Mouse (Mus musculus) heart, embryonic 10.5 days (tissue): ENCODE measurements around the gene Isca1. TPM values are rescaled to one million over a fixed set of nuclear protein-coding genes. Genes with fewer than 3 reads are reported as not detected.
"Not testable (repeated sequence)": the region's sequence is repeated elsewhere in the genome, so short reads cannot be mapped to it uniquely, and the experiment has no call there.

Experiments used
- DNase-seq: peaks from one replicate; pipeline ENCODE4 v3.0.0-alpha.2; 2017; ENCODE audit warnings: low spot score
- H3K27ac ChIP-seq: fragments of 300-500 bp; sonication (generic); 2 replicates; pipeline ENCODE4 v1.5.1; 2016; ENCODE audit warnings: mild to moderate bottlenecking
- H3K27me3 ChIP-seq: fragments of 300-500 bp; sonication (generic); 2 replicates; pipeline ENCODE4 v1.6.1; 2016; ENCODE audit warnings: mild to moderate bottlenecking; ENCODE audit not compliant: poor library complexity, insufficient read depth, severe bottlenecking
- H3K36me3 ChIP-seq: fragments of 300-500 bp; sonication (generic); 2 replicates; pipeline ENCODE4 v1.6.1; 2016; ENCODE audit warnings: mild to moderate bottlenecking, moderate library complexity
- H3K4me1 ChIP-seq: fragments of 300-500 bp; sonication (generic); 2 replicates; pipeline ENCODE4 v1.6.1; 2016; ENCODE audit warnings: mild to moderate bottlenecking
- H3K4me3 ChIP-seq: fragments of 300-500 bp; sonication (generic); 2 replicates; pipeline ENCODE4 v1.5.1; 2016; ENCODE audit warnings: mild to moderate bottlenecking, moderate library complexity
- H3K9me3 ChIP-seq: fragments of 300-500 bp; sonication (generic); 2 replicates; pipeline ENCODE4 v1.6.1; 2016; ENCODE audit warnings: mild to moderate bottlenecking, moderate library complexity
- WGBS: fragments of 180-500 bp; shearing (Covaris S2); methylation state at CpG from one replicate; pipeline ENCODE4 v1.1.7; 2016; 5-methylcytosine and 5-hydroxymethylcytosine counted together
- polyA plus RNA-seq: library from polyadenylated mRNA; unstranded; fragments of >200 nt; fragmentation: Nextera tagmentation; extraction: Ambion mirVana; gene quantifications from 2 replicates; pipeline ENCODE4 v1.2.1, GENCODE M21; 2016

The Isca1 gene
- 128 and 154 TPM in 2 replicates for polyA plus RNA-seq

- peak; percentile 100 for DNase-seq
- no peaks in the 10 kb centered on the region for H3K27me3 ChIP-seq
- no peaks in the 10 kb centered on the region for H3K9me3 ChIP-seq
- H3K4me3 ChIP-seq = peak within 1 kb of the TSS; percentile 80
- peaks cover 28% of the 10 kb centered on the region for H3K36me3 ChIP-seq
- under 1% methylated on average over 91 of the region's 91 CpGs for WGBS
- H3K27ac ChIP-seq = peak within 1 kb of the TSS; percentile 94
- H3K4me1 ChIP-seq = peaks cover 41% of the 10 kb centered on the region
Observed at GRCm38 (mm10) chr13:59769296-59770163, at the start of gene Isca1. Gene Isca1 (minus strand): TSS chr13:59769810.

- H3K27me3 ChIP-seq = no peaks in the 10 kb centered on the region
- WGBS = 86% methylated on average over 4 of the region's 4 CpGs
- peaks cover 48% of the 10 kb centered on the region for H3K36me3 ChIP-seq
- no peak overlapping the region for H3K27ac ChIP-seq
- DNase-seq = no peak
- no peaks in the 10 kb centered on the region for H3K9me3 ChIP-seq
- peaks cover 42% of the 10 kb centered on the region for H3K4me1 ChIP-seq
- H3K4me3 ChIP-seq = no peak overlapping the region
Observed at GRCm38 (mm10) chr13:59817352-59817751, 47.7 kb upstream of the Isca1 start.

GRCm38 (mm10) chr13:59814109-59814591 is 44.5 kb upstream of the Isca1 start:
- Histone ChIP-seq H3K4me3 (no peak overlapping the region), H3K9me3 (no peaks in the 10 kb centered on the region), H3K27ac (peak overlapping the region; percentile 56; the same call in 1 of the 2 replicates), H3K36me3 (peaks cover 74% of the 10 kb centered on the region), H3K27me3 (no peaks in the 10 kb centered on the region), H3K4me1 (peaks cover 17% of the 10 kb centered on the region)
- WGBS = 28% methylated on average over 6 of the region's 6 CpGs
- peak; percentile 87 for DNase-seq

GRCm38 (mm10) chr13:59811581-59811980 is 42.0 kb upstream of the Isca1 start:
- H3K9me3 ChIP-seq = no peaks in the 10 kb centered on the region
- no peak overlapping the region for H3K4me3 ChIP-seq
- 93% methylated on average over 3 of the region's 3 CpGs for WGBS
- DNase-seq = no peak
- peaks cover 93% of the 10 kb centered on the region for H3K36me3 ChIP-seq
- no peak overlapping the region for H3K27ac ChIP-seq
- peaks cover 11% of the 10 kb centered on the region for H3K4me1 ChIP-seq
- H3K27me3 ChIP-seq = no peaks in the 10 kb centered on the region

- WGBS = 78% methylated on average over 6 of the region's 6 CpGs
- Histone ChIP-seq H3K27ac (no peak overlapping the region), H3K4me1 (no peaks in the 10 kb centered on the region), H3K36me3 (peaks cover 97% of the 10 kb centered on the region), H3K9me3 (no peaks in the 10 kb centered on the region), H3K4me3 (no peak overlapping the region), H3K27me3 (no peaks in the 10 kb centered on the region)
- DNase-seq = no peak
Observed at GRCm38 (mm10) chr13:59801000-59801399, 31.4 kb upstream of the Isca1 start.

GRCm38 (mm10) chr13:59800077-59800476 is 30.5 kb upstream of the Isca1 start:
- no peaks in the 10 kb centered on the region for H3K4me1 ChIP-seq
- DNase-seq = no peak
- no peak overlapping the region for H3K27ac ChIP-seq
- WGBS = 77% methylated on average over 2 of the region's 2 CpGs
- no peaks in the 10 kb centered on the region for H3K9me3 ChIP-seq
- H3K36me3 ChIP-seq = peaks cover 97% of the 10 kb centered on the region
- H3K27me3 ChIP-seq = no peaks in the 10 kb centered on the region
- no peak overlapping the region for H3K4me3 ChIP-seq

GRCm38 (mm10) chr13:59798306-59798705 is 28.7 kb upstream of the Isca1 start:
- Histone ChIP-seq H3K27ac (no peak overlapping the region), H3K36me3 (peaks cover 96% of the 10 kb centered on the region)
- 88% methylated on average over 1 of the region's 1 CpGs for WGBS

GRCm38 (mm10) chr13:59796466-59796848 is 26.8 kb upstream of the Isca1 start:
- Histone ChIP-seq H3K27ac (no peak overlapping the region; the same call in 1 of the 2 replicates), H3K36me3 (peaks cover 98% of the 10 kb centered on the region), H3K27me3 (no peaks in the 10 kb centered on the region), H3K4me1 (no peaks in the 10 kb centered on the region), H3K4me3 (no peak overlapping the region), H3K9me3 (no peaks in the 10 kb centered on the region)
- DNase-seq = no peak
- WGBS = 91% methylated on average over 9 of the region's 9 CpGs

More at GRCm38 (mm10) chr13:59798306-59798705, 28.7 kb upstream of the Isca1 start:
- DNase-seq = no peak
- H3K4me3 ChIP-seq = no peak overlapping the region
- H3K27me3 ChIP-seq = no peaks in the 10 kb centered on the region
- no peaks in the 10 kb centered on the region for H3K4me1 ChIP-seq
- H3K9me3 ChIP-seq = no peaks in the 10 kb centered on the region

GRCm38 (mm10) chr13:59795807-59796465 is 26.3 kb upstream of the Isca1 start:
- 91% methylated on average over 6 of the region's 6 CpGs for WGBS
- Histone ChIP-seq H3K4me3 (no peak overlapping the region), H3K9me3 (no peaks in the 10 kb centered on the region), H3K27me3 (no peaks in the 10 kb centered on the region), H3K36me3 (peaks cover 99% of the 10 kb centered on the region), H3K27ac (peak overlapping the region; percentile 38; the same call in 1 of the 2 replicates), H3K4me1 (no peaks in the 10 kb centered on the region)
- peak; percentile 85 for DNase-seq

GRCm38 (mm10) chr13:59794786-59795185 is 25.2 kb upstream of the Isca1 start:
- no peak overlapping the region for H3K4me3 ChIP-seq
- H3K27ac ChIP-seq = no peak overlapping the region
- no peaks in the 10 kb centered on the region for H3K9me3 ChIP-seq
- H3K4me1 ChIP-seq = no peaks in the 10 kb centered on the region
- DNase-seq = no peak
- H3K36me3 ChIP-seq = peaks cover 99% of the 10 kb centered on the region
- no peaks in the 10 kb centered on the region for H3K27me3 ChIP-seq
- 90% methylated on average over 1 of the region's 1 CpGs for WGBS

GRCm38 (mm10) chr13:59782145-59782544 is 12.5 kb upstream of the Isca1 start, which contains the start of gene Gm49354:
Gene Gm49354 (minus strand): TSS chr13:59782245.
- H3K4me1 ChIP-seq = no peaks in the 10 kb centered on the region
- WGBS = 84% methylated on average over 7 of the region's 7 CpGs
- H3K4me3 ChIP-seq = no peak within 1 kb of the TSS
- no peak for DNase-seq
- H3K27ac ChIP-seq = no peak within 1 kb of the TSS
- no peaks in the 10 kb centered on the region for H3K27me3 ChIP-seq
- H3K36me3 ChIP-seq = peaks cover 99% of the 10 kb centered on the region
- no peaks in the 10 kb centered on the region for H3K9me3 ChIP-seq

GRCm38 (mm10) chr13:59779744-59780264 is 10.2 kb upstream of the Isca1 start:
- not testable (repeated sequence) for H3K27ac ChIP-seq, H3K4me1 ChIP-seq, H3K4me3 ChIP-seq, H3K27me3 ChIP-seq, H3K9me3 ChIP-seq, DNase-seq
- peaks cover 95% of the 10 kb centered on the region for H3K36me3 ChIP-seq
- 94% methylated on average over 1 of the region's 1 CpGs for WGBS

- Histone ChIP-seq H3K9me3 (no peaks in the 10 kb centered on the region), H3K36me3 (peaks cover 89% of the 10 kb centered on the region), H3K4me1 (no peaks in the 10 kb centered on the region), H3K4me3 (no peak overlapping the region), H3K27me3 (no peaks in the 10 kb centered on the region), H3K27ac (no peak overlapping the region)
- WGBS = 88% methylated on average over 4 of the region's 4 CpGs
- DNase-seq = no peak
Observed at GRCm38 (mm10) chr13:59779213-59779612, 9.6 kb upstream of the Isca1 start.
